Mouse (Mus musculus): Measurements from ENCODE around the gene Cyp24a1. TPM values are rescaled to one million over a fixed set of nuclear protein-coding genes. Genes with fewer than 3 reads are reported as not detected.

Cyp24a1 gene
- polyA plus RNA-seq (2016; fragmentation: Nextera tagmentation; extraction: Ambion mirVana): 0.05 TPM in 2 replicates

DNA sequence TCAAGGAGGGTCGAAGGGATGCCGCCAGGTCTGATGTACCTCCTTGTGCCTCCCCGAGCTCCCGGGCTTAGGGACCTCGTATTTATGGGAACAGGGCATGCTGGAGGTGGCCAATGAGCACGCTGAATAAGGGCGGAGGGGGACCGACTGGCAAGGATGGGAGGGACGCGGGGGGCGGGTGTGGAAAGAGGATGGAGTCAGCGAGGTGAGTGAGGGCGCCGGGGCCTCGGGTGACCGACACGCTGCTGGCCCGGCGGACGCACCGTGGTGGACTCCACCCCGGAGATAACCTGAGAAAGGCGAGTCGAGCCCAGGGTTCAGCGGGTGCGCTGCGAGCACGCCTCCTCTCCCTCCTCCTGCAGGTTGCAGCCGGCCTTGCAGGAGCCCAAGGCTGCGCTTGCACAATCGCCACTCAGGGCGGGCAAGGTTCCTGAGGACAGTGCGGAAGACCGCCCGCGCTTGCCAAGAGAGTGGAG is at the start of gene Cyp24a1:
Gene Cyp24a1 (minus strand): TSS at position 55 of the 476 bp plus-strand sequence.
- Histone ChIP-seq H3K4me1 (peaks cover 17% of the 10 kb centered on the region), H3K4me2 (replicated peaks) (peak within 1 kb of the TSS; percentile 49), H3K9ac (no peak within 1 kb of the TSS), H3K27me3 (replicated peaks) (peaks cover 65% of the 10 kb centered on the region), H3K9me3 (no peaks in the 10 kb centered on the region), H3K27ac (no peak within 1 kb of the TSS), H3K36me3 (no peaks in the 10 kb centered on the region), H3K4me3 (peak within 1 kb of the TSS; percentile 11; the same call in 1 of the 2 replicates)
- under 1% methylated on average over 35 of the region's 36 CpGs for WGBS
- peak; percentile 48; the same call in 1 of the 2 replicates for ATAC-seq (ENCODE audit: low FRiP score, low read depth)

DNA sequence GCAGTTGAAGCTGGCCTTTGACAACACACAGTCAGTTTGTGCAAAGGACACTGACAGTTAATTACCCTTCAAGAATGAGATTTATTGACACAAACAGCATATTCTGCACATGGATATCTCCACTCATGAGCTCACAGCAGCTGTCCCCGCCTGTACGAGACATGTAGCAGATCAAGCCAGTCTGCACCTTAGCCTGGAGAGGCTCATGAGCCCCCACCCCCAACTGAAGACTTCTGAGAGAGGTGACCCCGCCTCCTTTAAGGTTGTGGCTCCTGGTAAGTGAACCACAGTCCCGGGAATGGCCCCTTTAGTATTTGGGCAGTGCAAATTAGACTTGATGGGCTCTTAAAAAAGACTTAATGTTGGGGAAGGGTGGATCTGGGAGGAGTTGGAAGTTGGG is 48.8 kb upstream of the Cyp24a1 start:
- H3K4me1 ChIP-seq: peaks cover 10% of the 10 kb centered on the region
- H3K9me3 ChIP-seq: no peaks in the 10 kb centered on the region
- H3K4me2 ChIP-seq (replicated peaks): no peak overlapping the region
- no peak overlapping the region for H3K27ac ChIP-seq
- no peak overlapping the region for H3K9ac ChIP-seq
- no peak overlapping the region for H3K4me3 ChIP-seq
- 35% methylated on average over 4 of the region's 4 CpGs for WGBS
- no peak for ATAC-seq (ENCODE audit: low FRiP score, low read depth)
- H3K36me3 ChIP-seq: no peaks in the 10 kb centered on the region
- no peaks in the 10 kb centered on the region for H3K27me3 ChIP-seq (replicated peaks)

DNA sequence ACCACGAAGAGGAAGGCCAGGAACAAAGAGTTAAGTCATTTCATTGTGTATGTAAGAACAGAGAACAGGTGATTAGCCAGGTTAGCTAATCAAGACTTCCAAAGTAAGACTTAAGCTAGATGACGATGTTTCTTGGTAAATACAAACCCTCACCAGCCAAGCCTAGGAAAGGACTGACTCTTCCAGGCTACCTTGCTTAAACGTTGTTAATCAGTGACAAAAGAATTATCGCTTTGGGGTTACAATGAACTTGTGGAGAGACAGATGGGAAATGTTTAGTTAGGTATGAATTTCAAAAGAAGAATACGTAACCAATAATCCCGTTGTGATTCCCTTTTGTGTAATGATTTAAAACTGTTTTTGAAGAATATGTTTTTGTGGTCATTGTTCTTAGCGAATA is 48.0 kb upstream of the Cyp24a1 start:
- no peak for ATAC-seq (ENCODE audit: low FRiP score, low read depth)
- Histone ChIP-seq H3K9ac (no peak overlapping the region), H3K4me2 (replicated peaks) (no peak overlapping the region), H3K27ac (no peak overlapping the region), H3K4me3 (no peak overlapping the region), H3K36me3 (no peaks in the 10 kb centered on the region), H3K27me3 (replicated peaks) (no peaks in the 10 kb centered on the region), H3K4me1 (peaks cover 10% of the 10 kb centered on the region), H3K9me3 (no peaks in the 10 kb centered on the region)
- WGBS: 91% methylated on average over 7 of the region's 7 CpGs

DNA sequence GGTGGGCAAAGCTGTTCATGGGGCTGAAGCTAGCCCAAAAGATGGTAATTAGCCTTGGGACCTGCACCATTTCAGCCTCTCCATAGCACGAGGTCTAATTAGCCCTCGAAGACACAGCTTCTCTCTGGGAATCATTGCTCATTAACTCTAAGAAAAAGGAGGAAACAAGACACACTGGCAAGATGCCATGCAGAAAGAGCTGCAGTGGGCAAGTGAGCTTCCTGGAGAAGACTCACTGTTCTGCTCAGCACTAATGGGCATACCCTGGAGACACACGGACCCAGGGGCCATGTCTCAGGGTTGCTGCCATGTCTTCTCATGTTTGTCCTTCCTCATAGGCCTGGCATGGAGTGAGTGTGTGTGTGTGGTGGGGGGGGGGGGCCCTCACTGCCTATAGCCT is 47.2 kb upstream of the Cyp24a1 start:
- H3K27me3 ChIP-seq (replicated peaks): no peaks in the 10 kb centered on the region
- no peak overlapping the region for H3K4me2 ChIP-seq (replicated peaks)
- H3K9me3 ChIP-seq: no peaks in the 10 kb centered on the region
- H3K9ac ChIP-seq: no peak overlapping the region
- H3K4me3 ChIP-seq: no peak overlapping the region
- H3K27ac ChIP-seq: no peak overlapping the region
- ATAC-seq (ENCODE audit: low FRiP score, low read depth): no peak
- peaks cover 10% of the 10 kb centered on the region for H3K4me1 ChIP-seq
- H3K36me3 ChIP-seq: no peaks in the 10 kb centered on the region
- 82% methylated on average over 3 of the region's 3 CpGs for WGBS

DNA sequence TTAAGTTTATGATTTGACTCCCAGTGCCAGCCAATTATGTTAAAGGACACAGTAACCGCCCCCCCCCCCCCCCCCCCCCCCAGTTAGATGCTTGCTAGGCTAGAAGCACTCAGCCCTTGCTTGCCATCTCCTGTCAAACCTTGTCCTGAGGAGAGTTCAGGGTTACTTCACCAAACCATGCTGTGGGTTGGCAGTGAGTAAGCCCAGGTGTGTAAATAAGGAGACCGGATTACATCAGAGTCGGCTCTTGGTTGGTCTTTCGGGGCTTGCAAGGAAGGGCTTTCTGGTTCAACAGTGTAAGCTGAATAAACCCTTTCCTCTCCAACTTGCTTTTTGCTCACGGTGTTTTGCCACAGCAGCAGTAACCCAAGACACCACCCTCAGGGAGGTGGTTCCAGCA is 46.7 kb upstream of the Cyp24a1 start:
- H3K36me3 ChIP-seq: no peaks in the 10 kb centered on the region
- no peak overlapping the region for H3K27ac ChIP-seq
- no peak overlapping the region for H3K9ac ChIP-seq
- H3K27me3 ChIP-seq (replicated peaks): no peaks in the 10 kb centered on the region
- no peak overlapping the region for H3K4me2 ChIP-seq (replicated peaks)
- 75% methylated on average over 5 of the region's 5 CpGs for WGBS
- H3K4me1 ChIP-seq: peaks cover 10% of the 10 kb centered on the region
- no peak for ATAC-seq (ENCODE audit: low FRiP score, low read depth)
- no peaks in the 10 kb centered on the region for H3K9me3 ChIP-seq
- no peak overlapping the region for H3K4me3 ChIP-seq

DNA sequence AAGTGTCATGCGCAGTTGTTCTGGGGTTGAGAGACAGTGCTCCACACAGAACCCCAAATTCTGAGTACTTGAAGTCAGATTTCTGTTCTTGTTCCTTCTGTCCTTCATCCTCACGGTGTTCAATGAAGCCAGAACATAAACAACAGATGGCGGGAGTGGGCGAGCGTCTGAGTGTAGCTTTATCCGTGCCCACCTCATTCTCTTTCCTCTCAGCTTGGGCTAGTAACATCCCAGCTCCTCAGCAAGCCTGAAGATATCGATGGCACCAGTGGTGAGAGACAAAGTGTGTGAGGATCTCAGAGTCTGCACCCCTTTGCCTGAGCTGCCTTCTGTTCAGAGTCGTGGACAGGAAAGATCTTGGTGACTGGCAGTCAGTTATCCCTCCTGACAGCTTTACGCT is 42.3 kb upstream of the Cyp24a1 start:
- Histone ChIP-seq H3K27me3 (replicated peaks) (no peaks in the 10 kb centered on the region), H3K4me1 (no peaks in the 10 kb centered on the region), H3K4me3 (no peak overlapping the region), H3K4me2 (replicated peaks) (no peak overlapping the region), H3K36me3 (no peaks in the 10 kb centered on the region), H3K9ac (no peak overlapping the region), H3K27ac (no peak overlapping the region), H3K9me3 (no peaks in the 10 kb centered on the region)
- 85% methylated on average over 9 of the region's 9 CpGs for WGBS
- no peak for ATAC-seq (ENCODE audit: low FRiP score, low read depth)

DNA sequence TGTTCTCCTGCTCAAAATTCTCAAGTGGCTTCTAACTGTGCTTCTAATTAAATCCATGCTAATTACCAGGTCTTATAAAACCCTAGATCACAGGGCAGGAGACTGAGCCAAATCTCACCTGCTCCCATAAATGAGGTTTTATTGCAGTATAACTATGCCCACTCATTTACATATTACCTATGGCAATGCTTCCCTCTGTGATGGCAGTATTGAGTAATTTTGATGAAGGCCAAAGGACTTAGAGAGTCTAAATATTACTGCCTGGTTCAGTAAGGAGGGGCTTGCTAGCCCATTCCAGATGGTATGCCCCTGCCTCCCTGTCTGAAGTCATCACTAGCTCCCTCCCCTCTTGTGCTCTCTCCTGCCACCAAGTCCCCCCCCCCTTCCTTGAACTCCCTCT is 38.9 kb upstream of the Cyp24a1 start:
- Histone ChIP-seq H3K9me3 (no peaks in the 10 kb centered on the region), H3K36me3 (no peaks in the 10 kb centered on the region), H3K4me2 (replicated peaks) (no peak overlapping the region), H3K4me3 (no peak overlapping the region), H3K4me1 (no peaks in the 10 kb centered on the region), H3K27me3 (replicated peaks) (no peaks in the 10 kb centered on the region), H3K9ac (no peak overlapping the region), H3K27ac (no peak overlapping the region)
- ATAC-seq (ENCODE audit: low FRiP score, low read depth): no peak

DNA sequence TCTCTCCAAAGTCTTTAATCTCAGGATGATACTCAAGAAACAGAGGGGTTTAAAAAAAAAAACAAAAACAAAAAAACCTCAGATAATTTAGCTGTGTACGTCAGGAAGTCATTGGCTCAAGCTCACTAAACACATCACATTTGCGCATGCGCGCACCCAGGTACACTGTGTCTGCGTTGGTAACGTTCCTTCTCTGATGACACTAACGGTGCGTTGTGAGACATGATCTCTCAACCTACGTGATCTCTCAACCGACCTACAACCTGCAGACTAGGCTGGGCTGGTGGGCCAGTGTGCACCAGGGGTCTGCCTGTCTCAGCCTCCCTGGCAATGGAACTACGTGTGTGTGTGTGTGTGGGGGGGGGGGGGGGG is 37.8 kb upstream of the Cyp24a1 start:
- Histone ChIP-seq H3K4me2 (replicated peaks) (no peak overlapping the region), H3K27ac (no peak overlapping the region), H3K27me3 (replicated peaks) (no peaks in the 10 kb centered on the region), H3K36me3 (no peaks in the 10 kb centered on the region), H3K9me3 (no peaks in the 10 kb centered on the region), H3K4me1 (no peaks in the 10 kb centered on the region), H3K9ac (no peak overlapping the region), H3K4me3 (no peak overlapping the region)
- 93% methylated on average over 11 of the region's 11 CpGs for WGBS
- ATAC-seq (ENCODE audit: low FRiP score, low read depth): no peak

DNA sequence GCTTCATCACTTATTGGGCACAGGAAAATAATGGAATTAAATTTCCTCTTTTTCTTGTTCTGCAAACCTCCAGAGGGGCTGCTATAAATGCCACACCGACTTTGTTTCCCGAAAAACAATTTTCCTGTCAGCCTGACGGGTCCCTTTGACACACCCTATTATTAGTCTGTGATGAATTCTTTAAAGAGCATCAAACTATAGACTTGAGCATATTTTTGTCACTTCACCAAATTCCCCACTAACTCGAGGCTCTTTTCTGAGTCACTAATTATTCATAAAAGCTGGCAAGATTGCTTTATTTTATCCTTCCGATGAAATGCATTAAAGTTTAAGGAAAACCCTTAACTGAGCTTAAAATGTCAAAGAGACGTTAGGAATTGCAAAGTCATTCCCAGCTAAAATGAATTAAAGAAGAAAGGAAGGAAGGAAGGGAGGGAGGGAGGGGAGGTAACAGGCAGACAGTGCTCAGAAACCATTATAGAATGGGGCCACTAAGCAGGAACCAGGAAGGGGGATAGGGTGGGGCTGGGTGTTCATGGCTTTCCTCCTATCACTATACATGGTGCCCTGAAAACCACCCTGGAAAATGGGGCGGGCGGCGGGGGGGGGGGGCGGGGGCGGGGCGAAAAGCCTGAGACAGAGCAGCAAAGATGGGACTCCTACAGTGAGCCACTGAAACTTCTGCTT is 37.3 kb upstream of the Cyp24a1 start:
- H3K27me3 ChIP-seq (replicated peaks): no peaks in the 10 kb centered on the region
- no peak for ATAC-seq (ENCODE audit: low FRiP score, low read depth)
- no peaks in the 10 kb centered on the region for H3K9me3 ChIP-seq
- 51% methylated on average over 12 of the region's 12 CpGs for WGBS
- H3K9ac ChIP-seq: no peak overlapping the region
- H3K4me2 ChIP-seq (replicated peaks): no peak overlapping the region
- no peaks in the 10 kb centered on the region for H3K4me1 ChIP-seq
- H3K36me3 ChIP-seq: no peaks in the 10 kb centered on the region
- no peak overlapping the region for H3K27ac ChIP-seq
- H3K4me3 ChIP-seq: no peak overlapping the region

DNA sequence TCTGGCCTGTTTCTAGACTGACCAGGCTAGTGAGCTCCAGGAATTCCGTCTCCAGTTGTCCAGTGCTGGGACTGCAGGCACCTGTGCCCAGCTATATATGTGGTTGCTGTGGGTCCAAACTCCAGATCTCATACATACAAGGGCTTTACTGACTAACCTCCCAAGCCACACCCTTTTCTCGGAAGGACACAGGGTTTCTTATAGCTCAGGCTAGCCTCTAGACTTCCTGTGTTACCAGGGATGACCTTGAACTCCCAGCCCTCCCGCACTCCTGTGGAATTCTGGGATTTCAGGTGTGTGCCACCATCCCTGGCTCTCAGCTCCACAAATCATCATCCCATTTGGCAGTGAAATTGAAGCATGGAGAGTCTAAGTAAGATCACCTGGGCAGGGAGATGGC is 33.3 kb upstream of the Cyp24a1 start:
- H3K4me1 ChIP-seq: no peaks in the 10 kb centered on the region
- no peak overlapping the region for H3K4me2 ChIP-seq (replicated peaks)
- no peaks in the 10 kb centered on the region for H3K27me3 ChIP-seq (replicated peaks)
- no peak overlapping the region for H3K9ac ChIP-seq
- 87% methylated on average over 3 of the region's 3 CpGs for WGBS
- H3K9me3 ChIP-seq: no peaks in the 10 kb centered on the region
- H3K4me3 ChIP-seq: no peak overlapping the region
- no peak for ATAC-seq (ENCODE audit: low FRiP score, low read depth)
- no peak overlapping the region for H3K27ac ChIP-seq
- H3K36me3 ChIP-seq: no peaks in the 10 kb centered on the region

DNA sequence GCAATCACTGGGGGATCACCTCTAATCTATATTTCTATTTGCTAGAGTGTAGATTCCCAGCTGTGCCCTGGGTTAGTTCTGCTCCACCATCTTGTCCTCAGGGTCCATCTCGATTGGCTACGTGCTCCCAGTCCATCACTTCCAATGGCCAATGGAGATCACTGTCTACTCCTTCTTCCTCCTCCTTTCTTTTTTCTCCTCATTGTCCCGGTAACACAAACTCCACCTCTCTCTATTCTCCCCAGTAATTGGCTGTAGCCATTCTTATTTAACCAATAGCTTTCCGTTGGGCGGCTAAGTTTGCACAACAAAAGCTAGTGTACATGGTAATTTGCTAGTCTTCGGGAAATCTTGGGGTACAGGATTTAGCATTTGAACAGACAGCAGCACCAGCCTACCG is 32.8 kb upstream of the Cyp24a1 start:
- H3K4me2 ChIP-seq (replicated peaks): no peak overlapping the region
- no peak overlapping the region for H3K9ac ChIP-seq
- no peaks in the 10 kb centered on the region for H3K27me3 ChIP-seq (replicated peaks)
- no peaks in the 10 kb centered on the region for H3K4me1 ChIP-seq
- WGBS: 85% methylated on average over 7 of the region's 7 CpGs
- ATAC-seq (ENCODE audit: low FRiP score, low read depth): no peak
- H3K9me3 ChIP-seq: no peaks in the 10 kb centered on the region
- no peaks in the 10 kb centered on the region for H3K36me3 ChIP-seq
- no peak overlapping the region for H3K4me3 ChIP-seq
- no peak overlapping the region for H3K27ac ChIP-seq

DNA sequence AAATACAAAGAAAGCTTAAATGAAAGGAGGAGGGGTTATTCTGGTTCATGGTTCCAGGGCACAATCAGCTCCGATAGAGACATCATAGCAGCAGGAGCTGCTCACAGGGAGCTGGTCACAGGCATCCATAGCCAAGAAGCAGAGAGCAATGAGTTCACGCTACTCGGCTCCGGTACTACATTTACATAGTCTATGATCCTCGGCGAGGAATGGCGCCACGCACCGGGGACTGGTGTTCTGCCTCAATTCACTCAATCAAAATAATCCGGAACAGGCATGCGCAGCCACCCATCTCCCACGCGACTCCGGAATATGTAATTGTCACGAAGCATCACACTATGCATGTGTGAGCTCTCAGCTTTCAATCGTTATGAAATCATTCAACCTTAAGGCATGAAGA is 31.1 kb upstream of the Cyp24a1 start:
- H3K4me1 ChIP-seq: no peaks in the 10 kb centered on the region
- no peak for ATAC-seq (ENCODE audit: low FRiP score, low read depth)
- no peaks in the 10 kb centered on the region for H3K36me3 ChIP-seq
- H3K9ac ChIP-seq: no peak overlapping the region
- H3K4me2 ChIP-seq (replicated peaks): no peak overlapping the region
- WGBS: 84% methylated on average over 16 of the region's 16 CpGs
- H3K27ac ChIP-seq: no peak overlapping the region
- H3K4me3 ChIP-seq: no peak overlapping the region
- H3K27me3 ChIP-seq (replicated peaks): no peaks in the 10 kb centered on the region
- H3K9me3 ChIP-seq: no peaks in the 10 kb centered on the region

DNA sequence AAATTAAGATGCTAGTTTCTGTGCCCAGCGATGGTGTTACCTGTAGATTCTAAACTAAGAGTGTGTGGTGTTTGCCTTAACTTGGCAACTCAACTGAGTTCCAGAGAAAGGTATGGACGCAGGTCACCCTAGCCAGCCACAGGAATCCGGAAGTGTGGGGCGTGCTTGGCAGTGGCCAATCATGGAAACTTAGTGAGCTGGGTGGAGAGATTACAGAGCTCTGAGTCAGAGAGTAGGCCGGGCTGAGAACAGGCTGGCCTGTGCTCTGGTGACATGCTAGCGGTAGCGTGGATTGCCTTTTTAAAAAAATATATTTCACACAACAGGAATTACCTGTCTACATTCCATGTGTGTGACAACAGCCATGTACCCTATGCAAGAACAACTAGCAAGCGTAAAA is 29.6 kb upstream of the Cyp24a1 start:
- Histone ChIP-seq H3K4me3 (no peak overlapping the region), H3K36me3 (no peaks in the 10 kb centered on the region), H3K9ac (no peak overlapping the region), H3K27ac (no peak overlapping the region), H3K4me1 (no peaks in the 10 kb centered on the region), H3K9me3 (no peaks in the 10 kb centered on the region), H3K4me2 (replicated peaks) (no peak overlapping the region), H3K27me3 (replicated peaks) (no peaks in the 10 kb centered on the region)
- no peak for ATAC-seq (ENCODE audit: low FRiP score, low read depth)
- WGBS: 96% methylated on average over 8 of the region's 8 CpGs

All from neural tube, embryonic 12.5 days (tissue).